Mouse (Mus musculus): ENCODE results near the gene Bbs9.
A peak's percentile ranks its signal among the peaks of the same experiment; 100 is the strongest.
"Not testable (repeated sequence)": the region's sequence is repeated elsewhere in the genome, so short reads cannot be mapped to it uniquely, and the experiment has no call there.

Bbs9 gene

DNA sequence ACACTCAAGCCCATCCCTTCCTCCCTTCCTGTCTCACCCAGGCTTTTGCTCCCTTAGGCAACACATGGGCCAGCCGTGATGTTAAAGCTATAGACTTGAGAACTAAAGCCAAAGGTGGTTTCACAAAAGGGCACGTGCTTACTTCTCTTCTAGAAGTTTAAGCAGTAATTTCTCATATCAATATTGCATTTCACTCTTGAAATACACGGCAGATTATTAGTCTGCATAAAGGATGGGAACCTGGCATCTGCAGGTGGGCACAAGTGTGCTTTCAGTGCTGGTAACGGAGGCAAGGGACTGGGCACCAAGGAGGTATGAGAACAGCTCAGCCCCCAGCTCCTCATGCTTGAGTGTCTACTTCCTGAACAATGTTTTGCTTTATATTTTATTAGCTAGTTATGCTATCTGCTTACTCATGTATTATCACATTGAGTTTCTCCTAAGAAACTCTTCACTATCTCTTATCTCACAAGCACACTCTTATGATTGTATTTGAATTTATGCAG lies 334.2 kb downstream of the Bbs9 start:
- no peak for DNase-seq

DNA sequence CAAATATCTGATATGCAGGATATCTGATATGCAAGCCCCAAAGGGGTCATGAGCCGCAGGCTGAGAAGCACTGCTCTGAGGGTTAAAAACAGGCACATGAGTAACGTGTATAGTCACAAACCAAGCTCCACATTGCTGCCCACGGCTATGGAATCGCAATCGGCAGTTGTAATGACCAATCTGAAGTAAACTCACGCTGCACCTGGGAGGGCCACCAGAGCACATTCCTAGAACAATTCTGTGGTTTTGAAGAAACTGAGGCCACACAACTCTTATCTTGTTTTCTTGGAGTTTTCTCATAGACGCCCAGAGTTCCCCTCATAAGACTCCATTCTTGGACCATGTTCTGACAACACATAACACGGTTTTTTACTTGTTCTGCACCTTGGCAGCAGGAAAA lies 334.9 kb downstream of the Bbs9 start:
- DNase-seq = no peak

DNA sequence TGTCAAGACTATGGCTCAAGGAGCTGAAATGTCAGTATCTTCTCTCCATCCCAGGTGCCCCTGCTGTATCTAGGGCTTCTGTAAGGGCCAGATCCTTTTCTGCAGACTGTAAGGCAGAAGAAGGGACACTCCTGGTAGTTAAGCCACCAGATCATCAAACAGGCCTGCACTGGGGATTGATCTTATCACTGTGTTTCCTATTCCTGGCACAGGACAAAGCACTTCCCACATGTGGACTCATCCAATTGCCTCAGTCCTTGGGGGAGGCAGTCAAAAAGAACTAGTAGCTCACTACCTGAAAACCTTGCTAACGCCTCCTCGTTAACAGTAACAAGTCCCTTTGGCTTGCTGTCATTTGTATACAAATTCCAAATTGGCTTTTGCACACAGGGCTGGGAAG lies 336.4 kb downstream of the Bbs9 start:
- DNase-seq = no peak

DNA sequence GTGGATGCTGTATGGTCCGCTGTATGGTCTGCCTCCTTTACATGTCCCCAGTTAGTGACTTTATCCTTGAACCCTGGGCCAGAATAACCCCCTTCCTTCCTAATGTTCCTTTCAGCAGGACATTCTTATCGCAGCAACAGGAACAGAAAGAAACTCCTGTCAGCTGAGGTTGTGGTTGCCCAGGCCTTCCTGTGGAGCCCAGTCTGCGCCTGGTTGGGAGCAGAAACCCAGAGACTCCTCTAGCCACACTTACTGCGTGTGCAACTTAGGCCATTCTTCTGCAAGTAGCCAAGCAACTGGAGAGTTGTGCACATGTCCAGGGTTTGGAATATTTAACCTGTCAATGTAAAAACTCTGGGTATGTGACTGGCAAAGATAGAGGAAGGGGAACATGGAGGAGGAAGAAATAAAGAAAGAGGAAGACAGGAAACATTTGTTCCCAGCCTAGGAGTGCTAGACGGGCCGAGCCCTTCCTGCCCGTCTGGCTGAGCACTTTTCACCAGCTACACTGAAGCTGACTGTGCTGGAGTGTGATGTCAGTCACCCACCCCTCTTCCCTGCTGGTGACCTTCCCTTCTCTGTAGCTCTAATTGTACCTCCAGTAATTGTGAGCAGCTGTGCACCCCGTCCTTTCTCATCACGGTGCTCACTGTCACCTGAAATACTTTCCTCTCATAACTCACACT lies 339.0 kb downstream of the Bbs9 start:
- DNase-seq = no peak

DNA sequence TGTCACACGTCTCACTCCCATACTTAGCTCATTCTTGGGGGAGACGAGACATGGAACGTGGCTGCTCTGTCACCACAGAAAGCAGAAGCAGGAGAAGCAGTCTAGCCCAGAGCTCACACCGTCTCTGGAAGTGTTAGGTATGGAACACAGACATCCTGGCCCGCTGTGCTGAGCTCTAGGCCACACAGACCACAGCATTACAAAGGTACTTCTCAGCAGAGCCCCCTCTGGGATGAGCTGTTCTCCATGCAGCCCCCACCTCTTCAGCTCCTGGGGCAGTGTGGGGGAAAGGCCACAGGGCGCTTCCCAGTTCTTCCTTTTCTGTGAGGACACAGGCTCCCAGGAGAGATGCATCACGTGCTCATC lies 339.6 kb downstream of the Bbs9 start:
- no peak for DNase-seq

DNA sequence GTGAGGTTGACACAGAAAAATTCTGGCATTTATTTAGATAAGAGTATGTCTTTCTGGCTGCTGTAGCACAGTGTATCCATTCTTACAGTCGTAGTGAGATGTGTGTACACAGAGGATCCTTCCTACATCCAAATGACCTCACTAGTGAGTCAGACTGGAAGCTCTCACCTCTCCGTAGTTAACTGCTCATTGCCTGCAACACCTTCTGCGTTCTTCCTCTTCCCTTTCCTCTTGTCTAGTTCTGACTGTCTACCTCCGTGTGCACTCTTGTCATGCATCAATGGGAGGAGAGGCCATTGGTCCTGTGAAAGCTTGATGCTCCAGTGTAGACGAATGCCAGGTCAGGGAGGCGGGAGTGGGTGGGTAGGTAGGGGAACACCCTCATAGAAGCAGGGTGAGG lies 344.0 kb downstream of the Bbs9 start:
- no peak for DNase-seq

DNA sequence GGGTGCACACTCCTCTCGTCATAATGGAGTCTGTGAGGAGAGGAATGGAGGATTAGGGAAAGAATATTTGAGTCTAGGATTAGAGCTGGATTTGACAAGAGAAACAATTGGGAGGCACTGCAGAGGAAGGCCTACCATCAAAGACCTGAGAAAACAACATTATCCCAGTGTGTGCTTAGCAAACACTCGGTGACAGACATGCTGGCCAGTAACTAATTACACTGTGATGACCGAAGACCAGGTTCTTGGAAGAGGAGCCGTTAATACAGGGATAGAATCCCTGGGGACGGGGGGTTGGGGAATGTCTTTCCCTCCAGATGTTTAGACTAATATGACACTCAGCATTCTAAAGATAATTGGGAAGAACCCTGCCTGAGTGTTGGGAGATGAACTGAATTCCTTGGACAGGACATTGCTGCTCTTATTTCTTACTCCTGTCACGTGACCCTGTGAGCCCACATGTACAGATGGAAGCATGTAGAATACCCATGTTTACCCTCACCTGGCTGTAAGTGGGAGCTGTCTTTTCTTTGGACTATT lies 345.2 kb downstream of the Bbs9 start:
- no peak for DNase-seq

DNA sequence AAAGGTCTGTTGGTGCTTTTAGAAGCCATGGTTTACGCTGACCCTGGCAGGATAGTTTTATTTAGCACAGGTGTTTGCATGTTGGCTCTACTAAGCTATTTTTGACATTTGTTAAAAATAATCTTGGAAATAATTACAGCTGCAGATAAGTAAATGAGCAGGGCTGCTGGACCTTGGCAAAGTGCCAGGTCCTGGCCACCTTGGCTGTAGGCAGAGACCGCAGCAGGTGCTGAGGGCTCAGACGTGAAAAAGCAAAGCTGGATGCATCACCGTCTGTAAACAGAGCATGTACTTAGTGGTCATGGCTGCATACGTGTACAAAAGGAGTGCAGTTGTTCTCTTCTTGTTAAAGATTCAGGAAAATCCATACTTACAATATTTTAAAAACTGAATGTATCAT lies 347.3 kb downstream of the Bbs9 start:
- DNase-seq = peak; percentile 39 to 60

DNA sequence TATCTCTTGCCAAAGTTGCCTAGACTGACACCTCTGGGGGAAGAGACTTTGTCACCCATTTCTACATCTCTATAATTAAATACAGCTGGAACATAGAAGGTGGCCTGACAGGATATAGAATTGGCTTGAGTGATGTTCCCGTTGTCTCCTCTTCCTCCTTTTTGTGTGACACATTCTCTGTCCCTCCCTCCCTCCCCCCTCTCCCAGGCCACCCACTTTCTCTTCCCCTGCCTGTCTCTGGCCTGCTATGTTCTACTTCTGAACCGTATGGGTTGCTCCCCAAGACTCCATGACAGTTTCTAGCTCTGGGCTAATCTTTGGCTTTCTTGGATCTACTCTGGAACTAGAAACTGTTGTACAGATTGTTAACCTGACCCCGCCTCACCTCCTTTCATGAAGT lies 348.3 kb downstream of the Bbs9 start:
- no peak for DNase-seq

DNA sequence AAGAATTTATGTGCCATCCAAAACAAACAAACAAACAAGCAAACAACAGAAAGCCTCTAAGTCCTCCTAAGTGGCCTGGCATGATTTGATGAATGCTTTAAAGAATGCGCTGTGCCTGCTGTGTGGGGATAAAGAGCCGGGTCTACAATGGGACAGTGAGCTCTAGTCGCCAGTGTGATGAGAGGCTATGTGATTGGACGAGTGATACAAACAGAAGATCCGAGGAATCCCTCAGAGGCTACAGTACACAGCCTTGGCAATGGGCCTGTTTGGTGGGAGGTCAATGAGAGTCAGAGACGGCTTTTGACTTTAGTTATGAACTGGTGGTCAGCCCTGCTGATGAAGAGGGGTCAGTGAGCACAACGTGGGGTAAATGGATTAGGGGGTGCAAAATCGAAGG lies 349.4 kb downstream of the Bbs9 start:
- DNase-seq = peak; percentile 19 to 44

DNA sequence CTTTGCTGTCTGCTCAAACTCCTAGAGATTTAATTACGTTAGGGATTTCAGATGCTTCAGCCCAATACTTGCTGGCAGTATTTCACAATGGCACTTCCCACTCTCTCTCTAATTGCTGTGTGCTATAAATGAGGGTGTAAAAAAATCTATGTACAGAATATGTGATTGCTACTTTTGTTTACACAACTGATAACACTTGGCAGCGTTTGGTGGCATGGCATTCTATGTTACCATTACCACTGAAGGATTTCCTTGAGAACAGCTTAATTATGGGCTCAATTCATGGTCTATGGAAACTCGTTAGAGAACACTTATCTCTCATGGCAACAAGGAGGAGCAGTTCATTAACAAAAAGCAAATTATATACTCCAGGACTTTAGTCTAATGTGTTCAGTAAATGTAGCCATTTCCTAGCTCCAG lies 351.1 kb downstream of the Bbs9 start:
- DNase-seq = no peak

DNA sequence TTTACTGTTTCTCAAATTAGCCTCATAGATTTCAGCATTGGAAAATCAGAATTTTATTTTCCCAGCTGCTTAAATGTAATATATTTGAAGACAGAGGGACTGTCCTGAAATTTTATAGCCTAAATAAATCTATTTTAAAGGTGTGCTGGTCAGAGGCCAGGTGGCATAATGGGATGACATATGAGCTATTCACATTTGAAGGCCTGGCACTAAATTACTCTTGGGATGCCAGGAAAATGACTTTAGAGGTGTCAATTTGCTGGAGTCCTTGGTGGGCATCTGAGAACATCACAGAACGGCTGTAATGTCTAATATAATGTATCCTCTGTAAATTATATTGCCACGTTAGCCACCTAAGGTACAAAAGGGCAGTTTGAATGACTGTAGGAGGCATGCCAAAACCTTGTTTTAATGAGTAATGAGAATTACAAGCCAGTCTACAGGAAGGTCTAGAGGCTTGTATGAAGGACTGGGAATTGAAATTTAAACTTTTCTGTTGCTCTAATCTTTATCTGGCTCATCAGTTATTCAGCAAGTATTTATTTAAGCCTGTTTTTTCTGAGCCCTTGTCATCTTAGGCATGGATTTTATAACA lies 351.8 kb downstream of the Bbs9 start:
- DNase-seq = peak; percentile 62 to 71

DNA sequence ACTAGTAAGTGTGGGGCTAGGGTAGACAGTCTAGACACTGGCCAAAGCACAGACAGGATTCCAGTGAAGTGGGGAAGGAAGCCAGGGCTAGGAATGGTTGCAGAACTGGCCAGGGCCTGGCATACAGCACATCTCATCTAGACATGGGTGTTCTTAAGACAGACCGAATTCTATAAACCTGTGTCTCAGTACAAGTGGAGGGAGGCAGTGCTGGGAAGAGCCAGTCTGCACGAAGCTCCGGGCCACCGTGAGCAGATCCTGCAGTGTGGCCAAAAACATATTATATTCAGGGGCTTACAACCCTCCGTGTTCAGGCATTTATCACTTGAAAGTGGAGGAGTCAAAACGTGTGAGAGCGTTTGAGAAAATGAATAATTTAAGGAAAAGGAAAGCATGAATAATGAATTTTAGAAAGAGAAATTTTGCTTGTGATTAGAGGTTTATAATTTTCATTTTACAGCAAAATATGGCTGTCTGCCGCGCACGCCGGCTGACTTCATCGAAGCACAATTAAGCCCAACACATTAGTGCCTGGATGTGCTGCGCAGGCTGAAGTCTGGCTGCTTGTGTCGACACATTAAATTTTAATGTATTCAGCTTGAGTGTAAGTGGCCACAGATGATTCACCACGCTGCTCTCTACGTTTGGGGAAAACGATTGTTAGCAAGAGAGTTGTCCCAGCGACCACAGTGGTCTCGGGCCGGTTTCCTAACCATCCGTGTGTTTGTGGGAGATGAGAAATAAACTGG lies 353.9 kb downstream of the Bbs9 start:
- DNase-seq = peak in 1 of 2 experiments; percentile 20

DNA sequence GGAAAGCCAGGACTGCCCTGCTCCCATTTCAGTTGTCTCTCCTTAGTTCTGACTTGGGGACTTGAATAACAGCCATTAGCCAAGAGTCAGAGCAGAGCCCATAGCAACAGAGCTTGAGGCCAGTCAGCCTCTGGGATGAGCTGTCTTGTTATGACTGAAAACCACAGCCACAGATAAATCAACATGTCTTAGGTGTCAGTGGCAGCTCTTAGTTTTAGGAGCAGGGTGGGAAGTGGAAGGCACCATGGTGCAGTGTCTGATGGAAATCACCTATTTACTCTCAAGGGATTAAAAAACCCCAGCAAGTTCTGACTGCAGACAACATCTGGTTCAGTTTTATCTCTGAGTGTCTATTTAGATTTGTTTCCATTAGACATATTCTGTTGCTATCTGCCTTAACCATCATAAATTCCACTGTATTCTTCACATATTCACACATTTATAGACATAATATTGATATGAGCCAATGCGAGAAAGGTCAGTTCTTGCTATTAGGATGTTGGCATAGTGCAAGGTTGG lies 359.5 kb downstream of the Bbs9 start:
- no peak for DNase-seq

DNA sequence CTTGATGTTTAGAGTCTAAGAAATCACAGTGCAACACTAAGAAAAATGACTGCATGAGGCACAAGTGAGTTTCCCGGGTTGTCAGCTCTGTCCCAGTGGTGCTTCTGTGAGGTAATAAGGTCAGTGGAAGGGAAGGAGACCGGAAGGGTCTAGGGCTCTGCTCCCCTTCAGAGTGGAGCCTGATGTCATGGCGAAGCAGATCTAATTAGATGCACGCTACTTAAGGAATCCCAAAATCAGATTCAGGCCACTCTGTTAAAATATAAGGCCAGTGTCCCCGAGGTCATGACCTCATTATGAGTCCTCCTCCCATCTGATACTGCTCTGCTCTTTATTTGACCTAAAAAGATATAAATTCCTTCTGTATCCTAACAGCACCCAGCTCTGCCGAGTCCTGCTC lies 361.5 kb downstream of the Bbs9 start:
- DNase-seq = no peak

DNA sequence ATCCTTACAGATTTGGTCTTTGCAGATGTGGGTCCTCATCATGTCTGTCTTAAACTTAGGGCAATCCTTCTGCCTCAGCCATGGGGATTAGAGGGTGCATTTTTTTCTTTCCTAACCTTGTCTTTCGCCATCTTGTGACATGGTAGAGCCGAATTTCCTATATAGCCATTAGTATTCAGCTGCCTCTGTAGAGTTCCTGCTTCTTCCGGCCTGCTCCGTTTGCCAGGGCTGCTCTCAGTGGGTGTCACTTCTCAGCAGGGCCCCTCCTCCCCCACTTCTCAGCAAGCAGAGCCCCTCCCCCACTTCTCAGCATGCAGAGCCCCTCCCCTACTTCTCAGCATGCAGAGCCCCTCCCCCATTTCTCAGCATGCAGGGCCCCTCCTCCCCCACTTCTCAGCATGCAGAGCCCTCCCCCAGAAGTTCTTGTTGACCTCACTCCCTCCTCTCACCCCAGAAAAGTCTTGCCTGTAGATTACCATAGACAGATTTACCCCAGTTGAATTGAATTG lies 362.2 kb downstream of the Bbs9 start:
- DNase-seq = no peak

DNA sequence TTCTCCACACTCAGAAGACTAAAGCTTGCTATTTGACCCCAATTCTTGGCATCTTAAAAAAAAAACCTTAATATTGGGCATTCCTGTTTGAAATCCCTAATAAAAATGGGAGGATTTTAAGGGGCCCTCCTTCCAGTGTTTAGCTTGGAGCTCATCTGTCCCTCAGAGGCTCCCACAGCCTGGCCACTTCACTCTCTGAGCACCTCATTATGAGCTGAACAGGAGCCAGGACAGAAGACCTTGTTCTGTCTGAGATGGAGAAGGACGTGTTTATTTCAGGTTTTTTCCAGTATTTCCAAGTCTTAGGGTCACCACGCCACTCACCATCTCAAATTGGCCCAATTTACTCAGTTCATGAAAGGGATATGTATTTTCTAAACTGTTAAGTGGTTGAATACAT lies 370.5 kb downstream of the Bbs9 start:
- DNase-seq = no peak

DNA sequence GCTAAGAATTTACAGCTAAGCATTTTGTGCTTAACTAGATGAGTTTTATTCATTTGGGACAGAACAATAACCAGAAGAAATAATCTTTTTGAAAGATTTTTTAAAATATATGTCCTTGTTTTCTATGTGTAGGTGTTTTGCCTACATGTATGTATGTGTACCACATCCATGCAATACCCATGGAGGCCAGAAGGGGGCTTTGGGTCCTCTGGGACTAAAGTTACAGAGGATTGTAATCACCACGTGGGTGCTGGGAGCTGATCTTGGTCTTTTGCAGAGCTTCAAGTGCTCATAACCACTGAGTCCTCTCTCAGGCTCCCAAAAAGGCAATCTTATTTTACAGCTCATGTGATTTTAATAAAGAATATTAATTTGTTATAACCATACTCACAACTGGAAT lies 371.3 kb downstream of the Bbs9 start:
- no peak for DNase-seq

DNA sequence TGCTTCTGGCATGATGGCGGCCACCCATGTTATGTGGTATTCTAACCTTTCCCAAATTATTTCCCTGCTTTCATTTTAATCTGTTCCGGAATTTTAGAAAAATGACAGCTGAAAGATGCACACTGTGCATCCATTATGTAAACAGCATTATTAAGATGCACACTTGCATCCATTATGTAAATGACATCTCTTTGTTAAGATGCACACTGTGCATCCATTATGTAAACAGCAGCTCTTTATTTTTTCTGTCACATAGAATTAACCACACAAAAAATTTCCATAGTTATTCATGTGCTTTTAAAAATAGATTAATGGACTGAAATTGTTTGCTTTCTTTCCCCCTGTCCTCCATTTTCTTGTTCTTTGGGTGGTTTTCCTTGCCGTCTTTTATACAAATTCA lies 373.3 kb downstream of the Bbs9 start:
- DNase-seq = no peak

DNA sequence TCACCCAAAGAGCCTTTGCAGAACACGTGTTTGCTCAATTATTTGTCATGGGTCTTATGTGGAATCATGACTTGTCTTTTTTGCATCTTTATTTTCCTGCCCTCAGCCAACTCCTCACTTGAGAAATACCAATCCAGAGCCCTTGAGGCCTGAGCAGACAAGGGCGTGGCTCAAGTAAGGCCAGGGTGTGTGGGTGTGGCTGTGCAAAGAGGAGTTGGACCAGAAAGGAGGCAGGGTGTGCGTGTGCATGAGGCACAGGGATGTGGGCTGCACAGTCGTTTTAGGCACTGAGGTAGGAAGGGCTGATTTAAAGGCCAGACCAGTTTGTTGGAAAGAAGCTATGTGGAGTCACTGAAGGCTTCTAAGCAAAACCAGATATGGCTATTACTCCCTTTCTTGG lies 373.7 kb downstream of the Bbs9 start:
- no peak for DNase-seq

DNA sequence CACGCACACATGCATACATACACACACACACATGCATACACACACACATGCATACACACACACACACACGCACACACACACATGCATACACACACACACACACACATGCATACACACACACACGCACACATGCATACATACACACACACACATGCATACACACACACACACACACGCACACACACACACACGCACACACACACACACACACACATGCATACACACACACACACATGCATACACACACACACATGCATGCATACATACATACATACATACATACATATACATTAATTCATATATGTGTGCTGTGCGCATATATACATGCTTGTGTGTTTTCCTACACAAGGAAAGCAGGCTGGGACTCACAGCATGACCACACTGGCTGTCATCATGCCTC lies 393.6 kb downstream of the Bbs9 start:
- DNase-seq = not testable (repeated sequence)

DNA sequence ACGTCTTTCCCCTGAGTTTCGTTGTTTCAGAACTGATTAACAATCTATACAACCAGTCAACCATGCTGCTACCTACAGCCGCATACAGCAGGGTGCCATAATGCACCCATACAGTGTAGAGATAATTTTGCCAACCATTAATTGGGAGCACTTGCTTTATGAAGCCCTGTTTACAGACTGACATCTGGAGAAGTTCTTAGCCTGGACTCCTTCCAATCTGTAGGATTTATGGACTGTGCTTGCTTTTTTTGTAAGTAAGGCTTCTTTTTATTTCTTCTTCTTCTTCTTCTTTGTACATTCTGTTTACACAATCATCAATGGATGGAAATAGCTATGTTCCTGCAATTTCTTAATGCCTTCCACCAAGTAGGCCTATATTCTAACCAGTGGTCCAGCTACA lies 395.1 kb downstream of the Bbs9 start:
- no peak for DNase-seq

DNA sequence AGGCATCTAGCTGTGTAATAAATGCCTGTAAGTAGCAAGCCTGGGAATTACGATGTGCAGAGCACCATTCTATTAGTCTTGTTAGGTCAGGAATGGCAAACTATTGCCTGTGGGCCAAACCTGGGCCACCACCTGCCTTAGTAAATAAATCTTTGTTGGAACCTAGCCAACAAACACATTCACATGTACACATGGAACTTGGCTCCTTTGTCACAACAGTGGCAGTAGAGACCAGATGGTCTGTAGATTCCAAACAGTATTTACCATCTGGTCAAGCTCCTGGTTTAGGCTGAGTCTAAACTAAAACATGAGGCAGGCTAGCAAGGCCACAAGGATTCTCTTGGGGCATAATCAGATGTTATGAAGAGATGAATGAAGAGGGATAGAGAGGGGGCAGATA lies 399.7 kb downstream of the Bbs9 start:
- peak; percentile 61 for DNase-seq

All from cerebellum, postnatal 10 days (tissue).